Mouse (Mus musculus) MEL (cell line): ENCODE data around the gene Hdac11. TPM values are rescaled to one million over a fixed set of nuclear protein-coding genes. Genes with fewer than 3 reads are reported as not detected.

Experiments used
- DNase-seq: peaks from one replicate; pipeline ENCODE4 v3.0.0; 2011; ENCODE audit warnings: low read depth, low spot score
- H3K27ac ChIP-seq: 2 replicates; pipeline ENCODE4 v1.5.1; 2012; ENCODE audit warnings: low read depth, mild to moderate bottlenecking, control low read depth, low read length, moderate library complexity; ENCODE audit not compliant: control insufficient read depth
- H3K27me3 ChIP-seq, 2 experiments: fragments of 150-350 bp in 1 of 2; sonication (generic) in 1 of 2; 2 replicates each; pipeline ENCODE4 v1.6.1; 2012; ENCODE audit warnings: low read length in 2 of 2, mild to moderate bottlenecking in 2 of 2, improper control_type of control experiment in 1 of 2, moderate library complexity in 1 of 2; ENCODE audit not compliant: insufficient read depth in 2 of 2, control insufficient read depth in 1 of 2
- H3K36me3 ChIP-seq, 2 experiments: 2 replicates each; pipeline ENCODE4 v1.6.1; 2012 to 2014; ENCODE audit warnings: low read length in 2 of 2, improper control_type of control experiment in 1 of 2, inconsistent platforms in 1 of 2, mild to moderate bottlenecking in 1 of 2; ENCODE audit not compliant: insufficient read depth in 2 of 2, control insufficient read depth in 1 of 2
- H3K4me1 ChIP-seq, 2 experiments: fragments of 150-350 bp in 1 of 2; sonication (generic) in 1 of 2; 2 replicates each; pipeline ENCODE4 v1.6.1; 2012; ENCODE audit warnings: low read length in 2 of 2, improper control_type of control experiment in 1 of 2, mild to moderate bottlenecking in 1 of 2; ENCODE audit not compliant: insufficient read depth in 2 of 2, control insufficient read depth in 1 of 2
- H3K4me3 ChIP-seq, 2 experiments: fragments of 150-350 bp in 1 of 2; sonication (generic) in 1 of 2; 2 replicates each; pipeline ENCODE4 v1.5.1; 2012; ENCODE audit warnings: low read depth in 2 of 2, low read length in 2 of 2, mild to moderate bottlenecking in 2 of 2, moderate library complexity in 2 of 2, control low read depth in 1 of 2, improper control_type of control experiment in 1 of 2; ENCODE audit not compliant: control insufficient read depth in 1 of 2, insufficient read depth in 1 of 2
- H3K79me2 ChIP-seq: 2 replicates; pipeline ENCODE4 v1.6.1; 2012; ENCODE audit warnings: mild to moderate bottlenecking, low read length, moderate library complexity; ENCODE audit not compliant: control insufficient read depth, poor library complexity, insufficient read depth
- H3K9ac ChIP-seq: 2 replicates; pipeline ENCODE4 v1.6.1; 2012; ENCODE audit warnings: low read depth, mild to moderate bottlenecking, control low read depth, low read length, moderate library complexity; ENCODE audit not compliant: control insufficient read depth, poor library complexity, severe bottlenecking
- H3K9me3 ChIP-seq: fragments of 150-350 bp; sonication (generic); replicated peaks from 2 replicates; pipeline ENCODE4 v1.6.1; 2012; ENCODE audit warnings: mild to moderate bottlenecking, low read length, improper control_type of control experiment, moderate library complexity; ENCODE audit not compliant: insufficient read depth
- BHLHE40 ChIP-seq: IDR thresholded peaks from 2 replicates; pipeline ENCODE4 v1.6.1; 2012; ENCODE audit warnings: low read depth, mild to moderate bottlenecking, inconsistent platforms, low read length, improper control_type of control experiment, borderline replicate concordance
- CHD2 ChIP-seq: IDR thresholded peaks from 2 replicates; pipeline ENCODE4 v1.6.1; 2011; ENCODE audit warnings: low read length, improper control_type of control experiment
- JUND ChIP-seq: IDR thresholded peaks from 2 replicates; pipeline ENCODE4 v1.6.1; 2011; ENCODE audit warnings: low read depth, mild to moderate bottlenecking, improper control_type of control experiment, low read length
- KAT2A ChIP-seq: conservative IDR thresholded peaks from 2 replicates; pipeline ENCODE4 v1.6.1; 2012; ENCODE audit warnings: low read depth, low read length, improper control_type of control experiment, inconsistent platforms
- MAFK ChIP-seq: IDR thresholded peaks from 2 replicates; pipeline ENCODE4 v1.6.1; 2011; ENCODE audit warnings: low read depth, mild to moderate bottlenecking, low read length, improper control_type of control experiment, borderline replicate concordance
- MAX ChIP-seq: IDR thresholded peaks from 2 replicates; pipeline ENCODE4 v1.6.1; 2011; ENCODE audit warnings: low read length, improper control_type of control experiment
- MXI1 ChIP-seq: IDR thresholded peaks from 2 replicates; pipeline ENCODE4 v1.6.1; 2011; ENCODE audit warnings: mild to moderate bottlenecking, low read depth, low read length, improper control_type of control experiment
- MYC ChIP-seq: IDR thresholded peaks from 2 replicates; pipeline ENCODE4 v1.6.1; 2011; ENCODE audit warnings: low read depth, mild to moderate bottlenecking, low read length, improper control_type of control experiment, moderate library complexity
- NELFE ChIP-seq: IDR thresholded peaks from 2 replicates; pipeline ENCODE4 v1.6.1; 2011; ENCODE audit warnings: low read depth, low read length, improper control_type of control experiment
- NRF1 ChIP-seq: IDR thresholded peaks from 2 replicates; pipeline ENCODE4 v1.6.1; 2014; ENCODE audit warnings: low read depth, mild to moderate bottlenecking, inconsistent platforms, low read length, improper control_type of control experiment, moderate library complexity; ENCODE audit not compliant: poor library complexity, insufficient read depth, severe bottlenecking
- POLR2AphosphoS2 ChIP-seq: IDR thresholded peaks from 2 replicates; pipeline ENCODE4 v1.6.1; 2011; ENCODE audit warnings: low read length, improper control_type of control experiment
- RAD21 ChIP-seq: IDR thresholded peaks from 2 replicates; pipeline ENCODE4 v1.6.1; 2011; ENCODE audit warnings: mild to moderate bottlenecking, low read depth, low read length, improper control_type of control experiment
- RCOR1 ChIP-seq: IDR thresholded peaks from 2 replicates; pipeline ENCODE4 v1.6.1; 2012; ENCODE audit warnings: low read depth, mild to moderate bottlenecking, inconsistent platforms, low read length, improper control_type of control experiment
- SIN3A ChIP-seq: IDR thresholded peaks from 2 replicates; pipeline ENCODE4 v1.6.1; 2012; ENCODE audit warnings: low read length, improper control_type of control experiment, inconsistent platforms
- TAL1 ChIP-seq: IDR thresholded peaks from 2 replicates; pipeline ENCODE4 v1.6.1; 2012; ENCODE audit warnings: mild to moderate bottlenecking, inconsistent platforms, low read length, moderate library complexity, mixed read lengths
- TBP ChIP-seq: IDR thresholded peaks from 2 replicates; pipeline ENCODE4 v1.8.0; 2011; ENCODE audit warnings: low read depth, low read length, improper control_type of control experiment
- TCF12 ChIP-seq: IDR thresholded peaks from 2 replicates; pipeline ENCODE4 v1.6.1; 2014; ENCODE audit warnings: low read depth, mild to moderate bottlenecking, inconsistent platforms, low read length, improper control_type of control experiment, moderate library complexity
- UBTF ChIP-seq: IDR thresholded peaks from 2 replicates; pipeline ENCODE4 v1.6.1; 2012; ENCODE audit warnings: low read depth, mild to moderate bottlenecking, inconsistent platforms, low read length, improper control_type of control experiment, moderate library complexity, borderline replicate concordance; ENCODE audit not compliant: insufficient read depth
- USF1 ChIP-seq: IDR thresholded peaks from 2 replicates; pipeline ENCODE4 v1.6.1; 2014; ENCODE audit warnings: low read depth, mild to moderate bottlenecking, inconsistent platforms, low read length, improper control_type of control experiment, moderate library complexity
- USF2 ChIP-seq, 2 experiments: IDR thresholded peaks; 2 replicates each; pipeline ENCODE4 v1.6.1; 2011 to 2012; ENCODE audit warnings: improper control_type of control experiment in 2 of 2, low read length in 2 of 2, borderline replicate concordance in 1 of 2, inconsistent platforms in 1 of 2, low read depth in 1 of 2, mild to moderate bottlenecking in 1 of 2; ENCODE audit not compliant: insufficient read depth in 1 of 2
- polyA plus RNA-seq, 2 experiments: library from polyadenylated mRNA; stranded (reverse) in 1 of 2; unstranded in 1 of 2; fragments of >175 nt in 1 of 2; fragments of >200 nt in 1 of 2; gene quantifications; 2 replicates each; pipeline versions ENCODE4 v1.2.1 to v1.2.4; 2012; ENCODE audit warnings: low replicate concordance in 2 of 2, low read depth in 1 of 2; ENCODE audit not compliant: insufficient read length in 2 of 2, insufficient read depth in 1 of 2, missing spikeins in 1 of 2
- total RNA-seq: library from RNA; depleted of rRNA; stranded (reverse); fragments of 300-350 nt; gene quantifications from 2 replicates; pipeline ENCODE4 v1.2.3, GENCODE M21; 2012

The Hdac11 gene
- total and polyA plus RNA-seq, 3 experiments = 3.3 to 6.0 TPM; not detected in 1

GRCm38 (mm10) chr6:91183980-91184379 is 27.5 kb downstream of the Hdac11 start:
- Histone ChIP-seq H3K9me3 (no peaks in the 10 kb centered on the region), H3K27ac (no peak overlapping the region), H3K4me3 (no peak overlapping the region), H3K9ac (no peak overlapping the region), H3K36me3 (no peaks in the 10 kb centered on the region), H3K79me2 (no peaks in the 10 kb centered on the region), H3K27me3 (peaks cover 0 to 1% of the 10 kb centered on the region in 2 experiments; a peak in 3 of 4 replicates), H3K4me1 (no peaks in the 10 kb centered on the region)
- DNase-seq = no peak
- TF ChIP-seq MYC = no peak
- TF ChIP-seq TCF12 = no peak
- no peak for TF ChIP-seq MAFK
- TF ChIP-seq UBTF = no peak
- no peak for TF ChIP-seq MAX
- TF ChIP-seq RAD21 = no peak
- no peak for TF ChIP-seq SIN3A
- TF ChIP-seq POLR2AphosphoS2 = no peak
- TF ChIP-seq KAT2A = no peak
- TF ChIP-seq NRF1 = no peak
- TF ChIP-seq BHLHE40 = no peak
- no peak for TF ChIP-seq TBP
- TF ChIP-seq NELFE = no peak
- TF ChIP-seq JUND = no peak
- no peak for TF ChIP-seq TAL1
- no peak for TF ChIP-seq USF2 (IDR thresholded peaks at IDR 0.05; ENCODE audit: borderline replicate concordance in 1 of 2, insufficient read depth in 1 of 2, low read depth in 1 of 2, low read length in 2 of 2)

- no peaks in the 10 kb centered on the region for H3K9me3 ChIP-seq
- no peak for TF ChIP-seq CHD2
- no peak for TF ChIP-seq USF1
- no peak for TF ChIP-seq MXI1
- TF ChIP-seq RCOR1 = no peak
- H3K4me3 ChIP-seq = no peak overlapping the region
- peaks cover 0 to 2% of the 10 kb centered on the region in 2 experiments; a peak in 3 of 4 replicates for H3K27me3 ChIP-seq
- H3K27ac ChIP-seq = no peak overlapping the region
- DNase-seq = no peak
- H3K36me3 ChIP-seq = no peaks in the 10 kb centered on the region
- no peaks in the 10 kb centered on the region for H3K4me1 ChIP-seq
- no peak overlapping the region for H3K9ac ChIP-seq
- H3K79me2 ChIP-seq = no peaks in the 10 kb centered on the region
Observed at GRCm38 (mm10) chr6:91184776-91185175, 28.3 kb downstream of the Hdac11 start.
